Mouse (Mus musculus): ENCODE measurements at regions not wholly inside any gene's neighbourhood (a gene's known extent, or its start where the extent isn't known, plus 50 kb on each side); places are given as distances from the start of the nearest gene placed in this dataset.

DNA sequence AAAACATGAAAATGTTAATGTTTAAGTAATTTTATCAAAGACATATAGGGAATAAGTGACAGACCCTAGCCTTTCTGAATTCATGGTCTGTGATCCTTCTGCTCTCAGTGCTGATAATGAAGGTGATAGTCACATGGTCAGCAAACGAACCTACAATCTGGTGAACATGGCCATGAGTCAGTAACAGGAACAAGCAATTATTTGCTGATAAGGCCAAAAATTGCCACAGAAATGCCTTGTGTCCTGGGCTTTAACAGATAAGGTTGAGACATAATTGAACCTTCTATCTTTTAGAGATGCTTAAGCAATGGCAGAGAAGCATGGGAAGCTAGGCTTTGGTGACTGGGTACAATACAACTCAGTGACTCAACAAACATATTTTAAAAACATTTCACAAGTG lies 69.2 kb upstream of the Rgs1 start:
- DNase-seq (ENCODE audit: low read depth in 1 of 2, low spot score in 2 of 2): no peak

DNA sequence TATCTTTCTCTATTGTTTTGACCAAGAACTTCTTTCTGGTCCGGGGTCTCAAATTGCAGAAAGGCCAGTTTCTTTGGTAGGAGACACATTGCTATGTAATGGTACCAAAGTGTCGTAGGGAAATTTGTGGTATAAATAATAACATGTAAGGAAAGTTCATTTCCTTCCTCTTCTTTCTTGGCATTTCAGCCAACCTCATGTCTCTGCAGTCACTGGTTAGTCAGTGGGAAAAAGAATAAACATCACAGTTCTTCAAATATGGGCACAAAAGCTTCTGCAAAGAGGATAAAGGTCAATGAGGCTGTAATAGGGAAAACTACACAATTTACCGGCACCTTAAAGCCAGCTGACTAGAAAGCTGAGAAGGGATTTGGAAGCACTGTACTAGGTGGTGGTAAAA lies 68.5 kb upstream of the Rgs1 start:
- DNase-seq (ENCODE audit: low read depth in 1 of 2, low spot score in 2 of 2): no peak

DNA sequence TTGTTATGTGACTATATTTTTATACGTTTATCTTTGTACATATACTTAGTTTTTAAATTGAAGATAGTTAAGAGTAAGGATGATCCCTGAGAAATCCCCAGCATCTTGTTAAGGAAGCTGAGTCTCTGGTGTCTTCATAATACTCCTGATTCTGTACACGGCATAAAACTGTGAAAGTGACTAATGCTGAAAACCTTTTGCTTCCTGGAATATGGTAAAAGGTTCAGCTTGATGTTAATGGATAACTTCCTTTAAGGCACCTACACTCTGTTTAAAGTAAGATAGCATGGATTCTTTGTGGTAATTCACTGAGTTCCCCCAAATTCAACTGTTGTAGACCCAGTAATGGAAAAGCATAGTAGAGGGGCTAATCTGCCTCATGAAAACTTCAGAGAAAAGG lies 67.2 kb upstream of the Rgs1 start:
- no peak for DNase-seq (ENCODE audit: low read depth in 1 of 2, low spot score in 2 of 2)

DNA sequence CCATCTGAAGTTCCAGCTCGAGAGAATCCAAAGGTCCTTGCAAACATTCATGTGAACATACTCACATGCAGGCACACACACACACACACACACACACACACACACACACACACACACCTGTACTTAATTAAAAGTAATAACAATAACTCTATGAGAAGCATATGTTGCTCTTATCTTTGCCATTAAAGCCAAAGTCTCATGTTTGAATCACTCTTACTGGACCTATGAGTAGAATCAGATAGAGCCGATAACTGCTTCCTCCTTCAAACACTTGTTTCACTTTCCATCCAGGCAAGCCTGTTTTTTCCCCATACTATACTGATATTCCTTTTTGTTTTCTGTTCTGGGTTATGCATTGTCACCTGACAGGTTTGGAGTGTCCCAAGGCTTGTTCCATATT lies 65.3 kb upstream of the Rgs1 start:
- no peak for DNase-seq (ENCODE audit: low read depth in 1 of 2, low spot score in 2 of 2)

DNA sequence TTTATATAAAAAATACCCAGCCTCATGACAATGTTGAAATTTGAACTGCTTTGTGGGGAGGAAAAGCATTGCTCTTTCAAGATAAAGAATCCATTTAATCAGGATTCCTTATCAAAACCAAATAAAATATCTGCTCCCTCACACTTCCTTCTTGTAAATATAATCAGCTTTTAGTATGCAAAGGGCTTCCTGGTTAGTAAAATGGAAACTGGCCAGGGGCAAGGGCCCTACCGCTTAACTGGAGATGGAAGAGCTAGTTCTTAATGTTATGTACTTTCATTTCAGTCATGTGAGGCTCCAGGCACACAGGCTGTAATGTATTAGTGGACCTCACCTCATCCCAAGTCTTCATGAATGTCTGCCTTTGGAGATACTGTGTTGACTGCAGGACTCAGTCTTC lies 64.3 kb upstream of the Rgs1 start:
- DNase-seq (ENCODE audit: low read depth in 1 of 2, low spot score in 2 of 2): no peak

DNA sequence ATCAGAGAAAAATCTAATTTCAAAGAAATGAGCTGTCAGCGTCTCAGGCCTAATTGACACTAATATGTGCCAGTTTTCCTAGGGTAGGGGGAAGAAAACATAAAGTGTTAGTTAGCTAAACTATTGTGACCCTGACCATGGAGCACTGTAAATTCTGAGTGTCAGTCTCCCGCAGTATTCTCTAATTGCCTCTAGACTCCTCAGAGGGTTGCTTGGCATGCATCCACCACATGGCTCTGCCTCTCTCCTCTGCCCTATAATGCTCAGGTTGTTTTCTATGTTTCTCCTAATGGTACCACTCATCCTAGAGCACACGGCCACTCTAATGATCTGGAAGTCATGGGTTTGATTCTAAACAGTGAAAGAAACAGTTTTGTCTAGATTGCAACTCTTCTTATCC lies 60.9 kb upstream of the Rgs1 start:
- DNase-seq (ENCODE audit: low read depth in 1 of 2, low spot score in 2 of 2): no peak

DNA sequence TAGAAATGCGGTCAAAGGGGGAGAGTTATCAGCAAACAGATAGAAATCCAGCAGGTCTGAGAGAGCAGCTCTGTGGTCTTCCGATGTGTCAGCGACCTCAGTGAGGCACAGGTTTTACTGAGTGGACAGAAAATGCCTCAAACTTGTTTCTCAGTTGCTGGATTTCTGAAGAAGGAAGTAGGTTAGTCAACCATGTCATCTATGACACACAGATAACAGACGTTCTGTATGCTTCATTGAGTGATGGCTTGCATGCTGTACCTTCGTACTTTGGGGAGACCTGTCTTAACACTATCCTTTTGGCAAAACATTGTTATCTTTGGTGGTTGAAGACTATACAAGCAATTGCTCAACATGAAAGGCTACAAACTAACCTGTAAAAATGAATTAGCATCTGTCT lies 59.3 kb upstream of the Rgs1 start:
- DNase-seq (ENCODE audit: low read depth in 1 of 2, low spot score in 2 of 2): no peak

DNA sequence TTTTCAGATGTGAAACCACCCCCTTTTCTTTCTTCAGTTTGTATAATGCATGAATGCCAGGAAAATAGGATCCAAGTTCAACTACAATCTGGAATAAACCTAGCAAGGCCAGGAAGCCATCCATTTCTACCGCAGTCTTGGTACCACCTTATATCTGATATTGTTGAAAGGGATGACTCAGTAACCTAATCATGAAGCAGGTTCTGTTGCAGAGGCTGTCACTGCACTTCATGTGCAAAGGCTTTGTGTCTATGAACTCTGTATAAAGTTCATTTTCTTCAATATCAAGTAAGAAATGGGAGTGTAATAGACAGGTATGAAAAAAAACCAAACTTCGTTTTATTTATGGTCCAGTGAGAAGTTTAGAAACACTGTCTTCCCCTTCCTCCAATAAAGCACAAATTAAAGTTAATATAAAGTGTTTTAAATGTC lies 58.8 kb upstream of the Rgs1 start:
- DNase-seq (ENCODE audit: low read depth in 1 of 2, low spot score in 2 of 2): no peak

DNA sequence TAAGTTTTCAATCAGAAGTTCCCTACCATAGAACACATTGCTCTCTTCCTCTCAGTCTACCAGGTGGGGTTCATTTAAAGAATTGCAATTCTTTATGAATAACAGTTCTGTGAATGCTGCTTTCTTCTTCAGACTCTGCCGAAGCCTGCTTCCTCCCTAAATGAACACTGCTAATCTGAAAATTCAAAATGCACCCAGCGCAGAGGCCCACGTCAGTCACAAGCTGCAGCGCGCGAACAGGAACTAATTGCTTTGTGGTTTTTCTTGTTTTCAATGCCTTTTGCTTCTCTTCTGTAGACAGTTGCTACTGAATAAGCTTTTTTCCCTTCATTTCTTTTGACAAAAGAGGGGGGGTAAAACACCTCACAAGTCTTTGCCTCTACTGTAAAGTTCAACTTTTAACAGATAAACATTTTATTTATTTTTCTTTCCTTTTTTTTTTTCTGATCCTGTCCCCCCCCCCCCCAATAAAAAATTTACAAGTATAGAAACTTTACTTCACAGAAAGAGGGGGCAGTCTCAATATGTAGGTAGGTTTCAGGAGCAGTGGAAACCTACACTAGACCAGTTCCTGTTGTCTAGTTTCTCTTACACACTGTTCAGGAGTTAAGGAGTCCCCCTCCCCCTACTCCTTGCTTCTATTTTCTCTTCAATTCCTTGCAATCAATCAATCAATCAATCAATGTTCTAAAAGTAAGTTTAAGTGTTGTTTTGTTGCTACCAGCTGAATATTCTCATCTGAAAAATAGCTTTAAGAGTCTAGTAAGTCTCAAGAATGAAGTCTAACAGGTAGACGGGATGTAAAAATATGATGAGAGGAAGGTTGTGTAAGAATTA lies 58.2 kb upstream of the Rgs1 start:
- no peak for DNase-seq (ENCODE audit: low read depth in 1 of 2, low spot score in 2 of 2)

DNA sequence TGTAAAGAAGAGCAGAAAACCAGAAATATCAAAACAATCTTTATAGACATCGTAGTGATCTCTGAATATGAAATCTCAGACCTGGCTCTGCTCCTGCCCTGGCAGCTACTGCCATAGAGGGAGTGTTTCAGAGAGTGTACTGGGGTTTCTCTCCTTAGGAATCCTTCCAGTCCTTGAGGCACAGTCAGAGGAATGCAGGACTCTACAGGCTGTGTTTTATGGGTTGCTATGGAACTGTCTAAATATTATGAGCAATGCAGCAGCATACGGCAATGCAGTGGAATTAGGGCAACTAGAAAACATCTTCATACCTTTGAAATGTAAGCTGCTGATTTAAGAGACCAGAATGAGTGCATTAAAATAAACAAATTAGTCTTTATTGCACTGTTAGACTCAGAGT lies 57.2 kb upstream of the Rgs1 start:
- DNase-seq (ENCODE audit: low read depth in 1 of 2, low spot score in 2 of 2): no peak

DNA sequence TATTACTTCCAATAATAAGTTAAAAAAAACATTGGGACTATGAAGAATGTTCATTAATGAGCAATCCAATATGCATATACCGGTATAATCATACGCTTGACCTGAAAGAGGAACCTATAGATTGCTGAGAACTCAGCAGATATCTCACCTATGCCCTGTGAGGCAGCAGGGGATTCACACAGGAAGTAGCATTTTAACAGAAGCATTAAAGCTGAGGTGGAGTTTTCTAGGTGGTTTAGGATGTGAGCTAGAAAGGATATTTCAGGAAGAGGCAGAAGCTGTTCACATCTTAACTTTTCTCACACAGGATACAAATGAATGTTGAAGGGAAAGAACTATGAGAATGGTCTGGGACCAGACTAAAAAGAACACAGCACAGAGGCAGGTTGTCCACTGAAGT lies 51.6 kb upstream of the Rgs1 start:
- no peak for DNase-seq (ENCODE audit: low read depth in 1 of 2, low spot score in 2 of 2)
